Mouse (Mus musculus): ENCODE data around the gene Pigo. TPM values are rescaled to one million over a fixed set of nuclear protein-coding genes. Genes with fewer than 3 reads are reported as not detected.

The Pigo gene
- 10 to 100 TPM; 31.4 to 32.3 TPM for total RNA-seq (2021)
- long read RNA-seq, experiment 1, full-length matches to known transcripts, result 7 of 37 reads
- long read RNA-seq, experiment 1, partial matches to known transcripts, result 12 of 37 reads
- long read RNA-seq, experiment 1, other reads (novel, unspliced or antisense), result 18 of 37 reads
- long read RNA-seq, experiment 2, full-length matches to known transcripts, result 4 of 22 reads
- long read RNA-seq, experiment 2, partial matches to known transcripts, result 10 of 22 reads
- long read RNA-seq, experiment 2, other reads (novel, unspliced or antisense), result 8 of 22 reads

GRCm38 (mm10) chr4:43025084-43025960 lies at the start of gene Pigo:
Pigo (minus strand) TSS chr4:43025819.
- peak; percentile 95 to 96 for DNase-seq (ENCODE audit: low spot score in 2 of 2)
- intact Hi-C loops (cut with DNase I), result no loop called here

GRCm38 (mm10) chr4:43074923-43075322 lies 49.3 kb upstream of the Pigo start:
- intact Hi-C loops (cut with DNase I), result no loop called here
- no peak for DNase-seq (ENCODE audit: low spot score in 2 of 2)

DNA sequence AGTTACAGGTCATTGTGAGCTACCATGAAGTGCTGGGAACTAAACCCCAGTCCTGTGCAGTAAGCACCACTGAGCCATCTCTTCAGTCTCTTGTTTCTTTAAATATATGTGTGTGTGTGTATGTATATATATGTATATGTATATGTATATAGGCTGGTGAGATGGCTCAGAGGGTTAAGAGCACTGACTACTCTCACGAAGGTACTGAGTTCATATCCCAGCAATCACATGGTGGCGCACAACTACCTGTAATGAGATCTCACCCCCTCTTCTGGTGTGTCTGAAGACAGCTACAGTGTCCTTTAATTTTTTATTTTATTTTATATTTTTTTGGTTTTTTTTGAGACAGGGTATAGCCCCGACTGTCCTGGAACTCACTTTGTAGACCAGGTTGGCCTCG lies 39.9 kb upstream of the Pigo start:
- intact Hi-C loops (cut with DNase I), result no loop called here
- no peak for DNase-seq (ENCODE audit: low spot score in 2 of 2)

DNA sequence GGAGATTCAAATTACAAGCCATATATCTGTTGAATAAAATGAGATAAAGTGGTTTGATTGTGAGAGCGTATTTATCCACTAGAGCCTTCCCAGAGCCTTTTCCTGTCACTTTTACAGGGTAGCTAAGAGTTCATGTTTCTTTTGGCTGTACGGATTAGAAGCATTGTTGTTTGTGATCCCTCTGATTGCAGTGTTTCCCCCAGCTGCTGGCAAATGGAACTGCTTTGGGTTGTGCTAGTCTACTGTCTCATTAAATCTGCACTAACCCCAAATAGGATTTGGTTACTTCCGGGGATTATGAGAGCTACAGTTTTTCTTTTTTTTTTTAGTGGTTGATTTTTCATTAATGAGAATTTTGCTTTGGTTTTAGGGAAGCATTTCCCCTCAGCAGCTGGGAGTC lies 34.7 kb upstream of the Pigo start:
- intact Hi-C loops (cut with DNase I), result no loop called here
- no peak for DNase-seq (ENCODE audit: low spot score in 2 of 2)

- intact Hi-C loops (cut with DNase I), result loop anchor here (10.0 kb wide), 1 partner anchor 325 kb away; the partner anchor contains the start of gene Rusc2
- DNase-seq (ENCODE audit: low spot score in 2 of 2), result no peak
These were observed 34.1 kb upstream of the Pigo start for GRCm38 (mm10) chr4:43059697-43060096.

DNA sequence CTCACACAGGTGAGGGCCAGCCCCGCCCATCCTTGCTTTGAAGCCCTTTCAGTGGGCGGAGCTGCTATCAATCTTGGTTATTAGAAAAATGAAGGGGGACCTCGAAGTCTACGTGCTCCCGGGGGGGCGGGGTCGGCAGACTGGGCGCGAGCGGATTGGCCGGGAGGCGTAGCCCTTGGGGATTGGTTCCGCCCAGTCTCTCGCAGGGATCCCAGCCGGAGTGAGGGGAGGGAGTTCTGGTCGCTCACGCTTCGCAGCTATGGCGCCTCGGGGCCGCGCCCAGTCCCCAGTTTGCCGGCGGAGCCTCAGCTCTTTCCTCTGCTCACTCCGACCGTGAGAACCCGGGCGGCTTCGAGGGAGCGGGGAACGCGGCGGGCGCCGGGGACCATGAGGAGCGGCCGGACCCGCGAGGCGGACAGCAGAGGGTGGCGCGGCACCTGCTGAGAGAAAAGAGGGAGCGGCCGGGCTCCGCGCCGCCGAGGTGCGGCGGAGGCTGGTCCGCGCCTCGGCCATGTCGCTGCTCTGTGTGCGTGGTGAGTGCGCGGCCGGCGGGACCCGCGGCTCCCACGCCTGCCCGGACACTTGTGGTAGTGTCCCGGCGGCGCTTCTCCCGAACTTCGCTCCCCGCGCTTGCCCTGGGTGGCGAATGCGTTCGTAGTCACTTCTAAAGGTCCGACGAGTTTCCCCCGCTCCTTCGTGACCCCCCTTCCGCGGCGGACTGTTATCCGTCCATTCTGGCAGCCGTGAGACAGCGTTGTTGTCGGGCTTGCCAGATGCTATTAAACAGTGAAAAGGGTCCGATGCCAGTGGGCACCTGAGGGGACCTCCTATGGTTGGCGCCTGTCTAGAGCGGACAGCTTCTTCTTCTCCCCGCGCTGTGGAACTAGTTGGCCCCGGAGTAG lies 33.4 kb upstream of the Pigo start, which contains the start of gene Unc13b:
Gene Unc13b (plus strand): TSS at position 201 of the 902 bp plus-strand sequence.
- peak; percentile 80 to 91 for DNase-seq (ENCODE audit: low spot score in 2 of 2)
- intact Hi-C loops (cut with DNase I), result loop anchor here (10.0 kb wide), 1 partner anchor 326 kb away; the partner anchor contains the start of gene Rusc2

DNA sequence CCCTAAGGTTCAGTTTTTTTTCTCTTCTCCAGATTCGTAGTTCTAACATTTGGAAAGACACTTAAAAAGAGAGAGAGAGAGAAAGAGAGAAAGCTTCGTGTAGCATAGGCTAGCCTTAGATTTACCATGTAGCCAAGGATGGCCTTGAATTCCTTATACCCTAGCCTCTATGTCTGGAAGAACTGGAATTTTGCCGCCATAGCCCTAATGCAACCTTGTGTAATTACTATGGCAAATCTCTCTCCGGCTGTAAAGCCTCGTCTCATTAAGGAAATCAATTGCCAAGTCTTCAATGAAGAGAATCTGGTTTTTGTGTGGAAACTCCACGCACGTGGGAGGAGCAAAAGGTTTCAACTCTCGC lies 32.8 kb upstream of the Pigo start:
- DNase-seq (ENCODE audit: low spot score in 2 of 2), result no peak
- intact Hi-C loops (cut with DNase I), result loop anchor here (10.0 kb wide), 1 partner anchor 326 kb away; the partner anchor contains the start of gene Rusc2

DNA sequence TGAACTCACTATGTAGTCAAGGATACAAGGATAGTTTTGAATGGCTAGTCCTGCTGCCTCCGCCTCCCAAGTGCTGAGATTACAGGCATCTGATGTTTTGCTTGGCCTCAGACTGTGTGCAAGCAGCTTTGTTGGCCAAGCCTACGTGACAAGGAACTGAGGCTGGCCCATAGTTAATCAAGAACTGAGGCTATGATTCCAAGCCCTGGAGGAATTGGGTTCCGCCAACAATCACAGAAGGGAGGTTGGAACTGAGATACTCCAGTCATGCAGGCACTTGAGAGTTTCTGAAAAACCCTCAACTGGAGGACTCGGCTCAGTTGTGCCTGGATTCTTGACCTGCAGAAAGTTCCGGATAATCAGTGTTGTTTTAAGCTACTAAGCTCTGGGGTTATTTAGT lies 32.0 kb upstream of the Pigo start:
- DNase-seq (ENCODE audit: low spot score in 2 of 2), result no peak
- intact Hi-C loops (cut with DNase I), result loop anchor here (10.0 kb wide), 1 partner anchor 327 kb away; the partner anchor contains the start of gene Rusc2

DNA sequence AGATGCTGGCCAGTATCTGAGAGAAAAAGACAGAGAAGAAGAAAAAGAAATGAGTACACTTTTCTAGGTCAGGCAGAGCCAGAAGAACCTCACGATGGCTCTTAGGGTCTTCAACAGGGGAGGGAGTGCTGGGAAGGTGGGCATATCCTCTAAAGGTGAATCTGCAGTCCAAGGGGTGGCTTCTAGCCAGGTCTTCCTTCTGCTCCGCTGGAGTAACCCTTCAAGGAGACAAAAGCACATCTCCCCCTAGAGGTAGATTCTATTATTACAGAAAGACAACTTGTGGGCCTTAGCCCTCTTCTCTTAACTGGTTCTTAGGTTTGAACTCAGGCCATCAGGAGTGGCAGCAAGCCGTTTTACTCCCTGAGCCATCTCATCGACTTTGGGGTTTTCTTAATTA lies 27.0 kb upstream of the Pigo start:
- DNase-seq (ENCODE audit: low spot score in 2 of 2), result peak in 1 of 2 experiments; percentile 72
- intact Hi-C loops (cut with DNase I), result loop anchor here (10.0 kb wide), 1 partner anchor 332 kb away; the partner anchor contains the start of gene Rusc2

DNA sequence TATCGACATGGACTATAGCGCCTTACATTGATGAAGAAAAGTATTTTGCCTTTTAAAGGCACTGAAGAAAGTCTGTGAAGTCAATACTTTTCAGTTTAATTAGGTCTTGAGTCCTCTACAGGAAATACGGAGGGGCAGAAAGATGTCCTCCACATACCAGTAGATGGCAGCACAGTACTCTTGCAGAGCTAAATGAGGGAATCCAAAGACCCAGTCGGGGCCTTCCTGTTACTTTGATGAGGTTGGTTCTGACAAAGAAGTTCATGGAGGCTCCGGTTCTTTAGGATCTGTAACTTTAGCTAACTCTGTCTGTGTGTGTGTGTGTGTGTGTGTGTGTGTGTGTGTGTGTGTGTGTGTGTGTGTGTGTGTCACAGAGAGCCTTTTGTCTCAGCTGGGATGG lies 21.6 kb upstream of the Pigo start:
- intact Hi-C loops (cut with DNase I), result loop anchor here (5.0 kb wide), 2 partner anchors 65 to 200 kb away; no protein-coding TSS in a partner anchor
- DNase-seq (ENCODE audit: low spot score in 2 of 2), result peak; percentile 88 to 95

- no peak for DNase-seq (ENCODE audit: low spot score in 2 of 2)
- intact Hi-C loops (cut with DNase I), result loop anchor here (5.0 kb wide), 2 partner anchors 66 to 201 kb away; no protein-coding TSS in a partner anchor
These were observed 21.0 kb upstream of the Pigo start for GRCm38 (mm10) chr4:43046607-43047006.

- DNase-seq (ENCODE audit: low spot score in 2 of 2), result peak; percentile 92 to 94
- intact Hi-C loops (cut with DNase I), result loop anchor here (5.0 kb wide), 2 partner anchors 67 to 202 kb away; no protein-coding TSS in a partner anchor
These were observed 20.2 kb upstream of the Pigo start, which contains the start of gene Fam214b for GRCm38 (mm10) chr4:43045659-43046302. Fam214b (minus strand) TSS chr4:43046220.

DNA sequence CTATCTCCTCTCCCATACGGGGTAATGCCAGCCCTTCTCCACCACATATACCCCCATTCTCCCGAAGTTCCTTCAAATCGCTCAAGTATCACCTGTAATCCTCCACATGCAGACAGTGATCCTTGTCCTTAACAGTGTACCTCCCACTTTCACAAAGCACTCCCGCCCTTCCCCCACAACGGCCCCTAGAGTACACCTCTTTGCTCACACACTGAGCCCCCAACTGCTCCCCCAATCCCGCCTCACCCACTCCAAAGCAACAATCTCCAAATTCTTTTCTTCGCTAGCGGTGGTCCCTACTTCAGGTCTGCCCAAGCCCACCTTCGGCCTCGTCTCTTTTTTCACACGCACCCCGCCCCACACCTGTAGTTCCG lies 19.7 kb upstream of the Pigo start:
- intact Hi-C loops (cut with DNase I), result loop anchor here (5.0 kb wide), 2 partner anchors 67 to 202 kb away; no protein-coding TSS in a partner anchor

DNA sequence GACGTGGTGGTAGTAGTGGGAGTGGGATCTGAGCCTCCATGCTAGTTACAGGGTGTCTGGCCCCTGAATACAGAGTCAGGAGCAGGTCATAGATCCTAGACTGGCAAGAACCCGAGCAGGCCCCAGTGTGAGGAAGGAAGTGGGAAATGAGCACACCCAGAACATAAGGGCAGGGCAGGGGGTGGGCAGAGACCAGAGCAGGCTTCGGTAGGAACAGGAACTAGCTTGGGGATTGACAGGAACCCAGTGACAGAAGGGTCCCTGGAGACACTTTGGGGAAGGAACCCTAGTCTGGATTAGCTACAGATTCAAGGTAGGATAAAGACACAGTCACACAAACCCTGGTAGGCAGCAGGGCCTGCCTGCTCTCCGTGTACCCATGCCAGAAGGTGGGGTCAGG lies 19.1 kb upstream of the Pigo start:
- DNase-seq (ENCODE audit: low spot score in 2 of 2), result no peak
- intact Hi-C loops (cut with DNase I), result loop anchor here (5.0 kb wide), 3 partner anchors 68 to 383 kb away; partner anchors contain the start of gene Fam166b

More for the DNA sequence above, 19.7 kb upstream of the Pigo start:
- no peak for DNase-seq (ENCODE audit: low spot score in 2 of 2)

DNA sequence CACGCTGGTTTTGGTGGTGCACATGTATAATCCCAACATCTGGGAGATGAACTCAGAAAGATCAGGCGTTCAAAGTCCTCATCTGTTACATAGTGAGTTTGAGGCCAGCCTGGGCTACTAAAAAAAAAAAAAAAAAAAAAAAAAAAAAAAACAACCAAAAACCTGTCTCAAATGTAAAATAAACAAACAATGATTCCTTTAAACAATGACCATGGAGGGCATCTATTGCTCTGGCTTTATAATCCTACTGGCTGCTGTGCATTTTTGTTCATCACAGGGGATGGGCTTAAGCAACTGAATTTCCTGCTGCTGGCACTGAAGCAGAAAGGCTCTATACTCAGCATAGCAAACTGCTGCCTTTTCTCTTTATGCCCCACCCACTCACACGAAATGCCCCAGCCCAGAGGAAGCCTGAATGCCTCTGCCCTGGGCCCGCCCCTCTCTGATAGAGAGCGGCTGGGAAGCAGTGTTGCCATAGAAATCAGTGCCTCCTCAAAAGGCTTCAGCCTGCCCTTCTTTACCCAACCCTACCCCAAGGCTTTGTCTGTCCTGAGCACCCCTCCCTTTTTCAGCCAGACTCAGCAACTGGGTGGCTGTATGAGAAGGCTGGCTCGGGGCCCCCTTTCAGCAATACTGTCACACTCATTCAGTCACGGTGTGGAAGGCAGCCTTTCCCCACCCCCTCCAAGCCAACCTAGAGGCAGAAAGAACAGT lies 18.2 kb upstream of the Pigo start:
- peak; percentile 64 to 87 for DNase-seq (ENCODE audit: low spot score in 2 of 2)
- intact Hi-C loops (cut with DNase I), result loop anchor here (5.0 kb wide), 1 partner anchor 384 kb away; the partner anchor contains the start of gene Fam166b

GRCm38 (mm10) chr4:43040881-43041547 lies 15.4 kb upstream of the Pigo start:
- intact Hi-C loops (cut with DNase I), result loop anchor here (5.0 kb wide), 1 partner anchor 386 kb away; the partner anchor contains the start of gene Fam166b
- no peak for DNase-seq (ENCODE audit: low spot score in 2 of 2)

- DNase-seq (ENCODE audit: low spot score in 2 of 2), result peak; percentile 95 to 98
- intact Hi-C loops (cut with DNase I), result loop anchor here (5.0 kb wide), 1 partner anchor 387 kb away; the partner anchor contains the start of gene Fam166b
These were observed 14.5 kb upstream of the Pigo start for GRCm38 (mm10) chr4:43040114-43040572.

Measured in left cerebral cortex, postnatal 14 days (tissue).